Mouse (Mus musculus) CH12.LX (cell line): ENCODE data around the gene Rab29.
"Not testable (repeated sequence)": the region's sequence is repeated elsewhere in the genome, so short reads cannot be mapped to it uniquely, and the experiment has no call there.

Experiments used
- CTCF ChIP-seq, 2 experiments: IDR thresholded peaks in 1 of 2; conservative IDR thresholded peaks in 1 of 2; 2 replicates each; pipeline ENCODE4 v1.5.1; 2011 to 2012; ENCODE audit warnings: low read depth in 2 of 2, low read length in 2 of 2, improper control_type of control experiment in 1 of 2, inconsistent platforms in 1 of 2, mild to moderate bottlenecking in 1 of 2, moderate library complexity in 1 of 2
- EP300 ChIP-seq: IDR thresholded peaks from 2 replicates; pipeline ENCODE4 v1.6.1; 2011; ENCODE audit warnings: low read length, improper control_type of control experiment
- POLR2A ChIP-seq: IDR thresholded peaks from 2 replicates; pipeline ENCODE4 v1.6.1; 2011; ENCODE audit warnings: low read depth, mild to moderate bottlenecking, improper control_type of control experiment, low read length
- UBTF ChIP-seq: IDR thresholded peaks from 2 replicates; pipeline ENCODE4 v1.6.1; 2012; ENCODE audit warnings: low read depth, mild to moderate bottlenecking, inconsistent platforms, low read length, improper control_type of control experiment, moderate library complexity
- ZKSCAN1 ChIP-seq: IDR thresholded peaks from 2 replicates; pipeline ENCODE4 v1.6.1; 2012; ENCODE audit warnings: low read depth, inconsistent platforms, low read length, improper control_type of control experiment, borderline replicate concordance

- TF ChIP-seq CTCF (conservative IDR thresholded peaks at IDR 0.05 in 1 of 2, IDR thresholded peaks at IDR 0.05 in 1 of 2; ENCODE audit: low read depth in 2 of 2, low read length in 2 of 2); ZKSCAN1; EP300; POLR2A; UBTF: not testable (repeated sequence)
These were observed 46.7 kb upstream of the Rab29 start for GRCm38 (mm10) chr1:131820353-131820752.
